Mouse (Mus musculus) G1E (cell line): ENCODE data around the gene Cers6. TPM values are rescaled to one million over a fixed set of nuclear protein-coding genes. Genes with fewer than 3 reads are reported as not detected.

ENCODE experiments used
- ATAC-seq: 2 replicates; pipeline ENCODE4 v1.8.0; 2016; ENCODE audit warnings: mild to moderate bottlenecking; ENCODE audit not compliant: insufficient number of reproducible peaks, poor library complexity, low FRiP score, severe bottlenecking; ENCODE audit errors: extremely low read depth
- DNase-seq: peaks from one replicate; pipeline ENCODE4 v3.0.0; 2012; ENCODE audit warnings: low spot score
- H3K27me3 ChIP-seq: 2 replicates; pipeline ENCODE4 v1.6.1; 2012; ENCODE audit warnings: mild to moderate bottlenecking, low read length, inconsistent platforms; ENCODE audit not compliant: insufficient read depth
- H3K36me3 ChIP-seq: replicated peaks from 2 replicates; pipeline ENCODE3; 2012; ENCODE audit warnings: mild to moderate bottlenecking, inconsistent platforms
- H3K4me1 ChIP-seq: 2 replicates; pipeline ENCODE4 v1.6.1; 2012; ENCODE audit warnings: low read depth, low read length, inconsistent platforms, mixed read lengths; ENCODE audit not compliant: insufficient read depth
- H3K4me3 ChIP-seq: 2 replicates; pipeline ENCODE4 v1.5.1; 2012; ENCODE audit warnings: low read depth, mild to moderate bottlenecking, inconsistent platforms, low read length, moderate library complexity, mixed read lengths
- H3K9me3 ChIP-seq: replicated peaks from 2 replicates; pipeline ENCODE4 v1.6.1; 2012; ENCODE audit warnings: inconsistent platforms
- CTCF ChIP-seq: IDR thresholded peaks from 2 replicates; pipeline ENCODE4 v1.5.1; 2012; ENCODE audit warnings: low read depth, low read length, inconsistent platforms, mixed read lengths
- GATA1 ChIP-seq: IDR thresholded peaks from 2 replicates; pipeline ENCODE4 v1.6.1; 2012; ENCODE audit warnings: borderline replicate concordance, low read length, inconsistent platforms, mixed read lengths
- GATA2 ChIP-seq: IDR thresholded peaks from 2 replicates; pipeline ENCODE4 v1.6.1; 2012; ENCODE audit warnings: low read depth, low read length, inconsistent platforms, borderline replicate concordance
- POLR2AphosphoS5 ChIP-seq: IDR thresholded peaks from 2 replicates; pipeline ENCODE4 v1.6.1; 2012; ENCODE audit warnings: low read depth, low read length, inconsistent platforms; ENCODE audit not compliant: insufficient replicate concordance
- TAL1 ChIP-seq: conservative IDR thresholded peaks from 2 replicates; pipeline ENCODE4 v1.6.1; 2012; ENCODE audit warnings: low read depth, low read length, inconsistent platforms, mixed read lengths
- polyA plus RNA-seq: library from polyadenylated mRNA; stranded (reverse); fragments of >175 nt; gene quantifications from 2 replicates; pipeline ENCODE4 v1.2.3, GENCODE M21; 2012
- total RNA-seq, 2 experiments: library from RNA; stranded (forward) in 1 of 2; stranded (reverse) in 1 of 2; fragments of 200-1000 nt in 1 of 2; fragments of >200 nt in 1 of 2; fragmentation: Nextera tagmentation in 1 of 2; gene quantifications; 2 replicates each; pipeline ENCODE4 v1.2.3; 2014 to 2017

Gene Cers6
- total and polyA plus RNA-seq, 3 experiments: 14.8 to 92.4 (median 55.7) TPM

DNA sequence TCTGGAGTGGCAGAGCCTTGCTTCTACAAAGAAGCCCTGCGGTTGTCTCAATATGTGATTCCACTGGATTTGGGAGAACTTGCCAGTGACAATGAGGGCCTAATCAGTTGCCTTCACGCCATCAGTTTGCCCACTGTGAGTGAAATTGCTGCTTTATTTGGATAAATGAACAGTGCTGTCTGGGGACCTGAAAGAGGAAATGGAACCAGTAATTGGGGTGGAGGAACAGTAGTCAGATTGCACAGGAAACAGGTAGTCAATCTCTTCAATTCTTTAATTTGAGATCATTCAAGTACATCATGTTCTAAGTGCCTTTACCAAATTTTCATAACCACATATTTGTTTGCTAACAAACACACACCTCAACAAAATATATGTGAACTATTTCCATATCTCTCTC is 92.4 kb downstream of the Cers6 start:
- Histone ChIP-seq H3K4me3 (no peak overlapping the region), H3K27me3 (no peaks in the 10 kb centered on the region), H3K36me3 (peaks cover 67% of the 10 kb centered on the region), H3K4me1 (peaks cover 27% of the 10 kb centered on the region), H3K9me3 (no peaks in the 10 kb centered on the region)
- TF ChIP-seq GATA2: no peak
- TF ChIP-seq POLR2AphosphoS5: no peak
- TF ChIP-seq CTCF: no peak
- no peak for TF ChIP-seq GATA1
- ATAC-seq (no peak), DNase-seq (no peak)

DNA sequence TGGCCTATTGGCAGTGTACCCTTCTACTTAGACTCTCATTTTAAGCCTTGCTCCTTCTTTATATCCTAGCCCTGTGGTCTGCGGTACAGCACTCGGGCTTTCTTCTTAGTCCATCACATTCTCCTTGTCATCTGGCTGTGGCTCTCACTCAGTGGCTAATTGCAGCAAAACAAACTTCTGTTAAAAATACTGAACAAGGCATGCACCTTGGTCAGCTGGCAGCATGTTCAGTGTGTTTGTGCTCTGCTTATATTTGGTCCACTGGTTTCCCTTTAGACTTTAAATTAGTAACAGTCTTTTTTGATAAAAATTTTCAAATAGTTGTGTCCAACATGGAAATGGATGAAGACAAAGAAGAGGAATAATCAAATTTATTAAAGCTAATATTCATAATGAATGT is 94.3 kb downstream of the Cers6 start:
- DNase-seq (no peak), ATAC-seq (no peak)
- Histone ChIP-seq H3K36me3 (peaks cover 78% of the 10 kb centered on the region), H3K4me1 (peaks cover 10% of the 10 kb centered on the region; the same call in 1 of the 2 replicates), H3K4me3 (no peak overlapping the region), H3K27me3 (no peaks in the 10 kb centered on the region), H3K9me3 (no peaks in the 10 kb centered on the region)
- TF ChIP-seq GATA2 (no peak), TAL1 (no peak), GATA1 (no peak), POLR2AphosphoS5 (no peak), CTCF (no peak)

DNA sequence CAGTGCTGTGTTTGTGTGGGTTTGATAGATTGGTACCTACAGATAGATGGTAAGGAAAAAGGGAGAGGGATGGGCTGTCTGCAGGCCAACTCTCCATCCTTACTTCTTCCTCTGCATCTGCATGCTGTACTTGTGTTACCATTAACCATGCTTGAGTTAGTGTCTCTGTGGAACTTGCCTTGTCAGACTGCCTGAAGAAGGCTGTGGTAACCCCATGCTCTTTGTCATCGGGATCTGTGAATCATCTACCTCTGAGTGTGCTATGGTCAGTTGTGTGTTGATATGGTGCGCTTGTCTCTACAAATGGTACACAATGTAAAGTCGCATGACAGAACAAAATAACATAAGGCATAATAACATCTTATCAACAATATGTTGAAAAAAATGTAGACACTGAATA is 94.9 kb downstream of the Cers6 start:
- H3K4me3 ChIP-seq: no peak overlapping the region
- peaks cover 75% of the 10 kb centered on the region for H3K36me3 ChIP-seq
- DNase-seq (no peak), ATAC-seq (no peak)
- TF ChIP-seq TAL1 (no peak), POLR2AphosphoS5 (no peak), GATA1 (no peak), GATA2 (no peak), CTCF (no peak)
- H3K27me3 ChIP-seq: no peaks in the 10 kb centered on the region
- H3K4me1 ChIP-seq: peaks cover 5% of the 10 kb centered on the region; the same call in 1 of the 2 replicates
- no peaks in the 10 kb centered on the region for H3K9me3 ChIP-seq

DNA sequence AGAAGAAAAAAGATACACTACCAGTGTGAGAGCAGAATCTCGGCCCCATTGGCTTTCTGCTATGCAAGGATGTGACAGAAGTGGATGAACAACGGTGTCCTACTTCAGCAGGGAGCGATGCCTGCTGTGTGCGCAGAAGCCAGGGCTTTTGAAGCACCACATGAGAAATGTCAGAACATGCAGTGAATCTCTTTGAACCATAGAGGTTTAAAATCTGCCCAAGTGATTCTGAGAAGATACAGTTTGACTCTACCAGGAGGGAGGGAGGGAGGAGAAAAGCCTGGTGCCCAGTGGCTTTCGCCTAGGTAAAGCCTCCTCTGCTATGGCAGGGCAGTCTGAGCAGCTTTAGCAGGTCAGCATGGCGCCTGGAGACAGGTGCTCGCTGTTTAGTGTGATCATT is 96.6 kb downstream of the Cers6 start:
- Histone ChIP-seq H3K4me3 (no peak overlapping the region), H3K9me3 (no peaks in the 10 kb centered on the region), H3K27me3 (no peaks in the 10 kb centered on the region), H3K36me3 (peaks cover 75% of the 10 kb centered on the region), H3K4me1 (peaks cover 9% of the 10 kb centered on the region)
- no peak for DNase-seq
- no peak for ATAC-seq
- no peak for TF ChIP-seq POLR2AphosphoS5
- no peak for TF ChIP-seq GATA1

DNA sequence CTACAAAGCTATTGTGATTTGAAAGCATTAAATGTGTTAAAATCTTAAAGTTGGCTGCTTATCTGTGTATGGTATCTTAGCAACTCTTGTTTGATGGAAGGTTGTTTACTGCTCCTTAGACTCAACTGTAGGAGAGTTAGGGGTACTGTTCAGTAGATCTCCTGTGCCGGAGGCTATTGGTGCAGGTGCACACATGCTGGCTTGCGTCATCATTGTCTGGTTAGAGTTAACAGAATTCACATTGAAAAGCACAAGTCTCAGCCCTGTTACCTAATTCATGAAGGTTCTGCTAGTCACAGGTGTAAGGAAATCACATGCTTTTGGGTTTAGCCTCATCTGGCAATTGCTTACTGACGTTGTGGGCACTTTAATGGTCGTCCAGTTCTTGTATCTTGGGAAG is 98.3 kb downstream of the Cers6 start:
- TF ChIP-seq GATA1: no peak
- TF ChIP-seq POLR2AphosphoS5: no peak
- no peak for TF ChIP-seq CTCF
- TF ChIP-seq TAL1: no peak
- no peak for TF ChIP-seq GATA2

DNA sequence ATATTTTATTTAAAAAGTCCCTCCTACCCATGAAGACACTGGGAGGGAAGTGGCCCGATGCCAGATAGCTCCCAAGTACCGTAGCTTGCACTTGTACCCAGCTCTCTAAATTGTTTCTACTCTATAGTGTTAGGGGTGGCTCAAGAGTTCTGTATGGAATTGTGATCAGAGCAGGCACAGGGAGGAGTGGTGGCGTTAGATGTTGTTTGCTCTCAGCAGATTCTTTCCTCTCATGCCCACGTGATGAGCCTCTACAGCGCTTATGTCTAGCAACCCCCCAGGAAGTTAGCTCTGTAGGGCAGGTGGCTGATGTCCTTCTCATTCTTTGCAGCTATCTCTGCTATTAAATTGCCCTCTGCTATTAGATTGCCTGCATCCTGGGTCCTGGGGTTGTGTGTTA is 98.8 kb downstream of the Cers6 start:
- Histone ChIP-seq H3K9me3 (no peaks in the 10 kb centered on the region), H3K27me3 (no peaks in the 10 kb centered on the region), H3K4me1 (peaks cover 26% of the 10 kb centered on the region), H3K36me3 (peaks cover 82% of the 10 kb centered on the region), H3K4me3 (no peak overlapping the region)
- no peak for TF ChIP-seq POLR2AphosphoS5
- no peak for TF ChIP-seq TAL1
- no peak for TF ChIP-seq GATA1
- TF ChIP-seq CTCF: no peak
- TF ChIP-seq GATA2: no peak
- ATAC-seq (no peak), DNase-seq (no peak)

More for the DNA sequence above, 98.3 kb downstream of the Cers6 start:
- Histone ChIP-seq H3K4me3 (no peak overlapping the region), H3K27me3 (no peaks in the 10 kb centered on the region), H3K9me3 (no peaks in the 10 kb centered on the region), H3K4me1 (peaks cover 23% of the 10 kb centered on the region), H3K36me3 (peaks cover 79% of the 10 kb centered on the region)
- DNase-seq: no peak
- ATAC-seq: no peak

DNA sequence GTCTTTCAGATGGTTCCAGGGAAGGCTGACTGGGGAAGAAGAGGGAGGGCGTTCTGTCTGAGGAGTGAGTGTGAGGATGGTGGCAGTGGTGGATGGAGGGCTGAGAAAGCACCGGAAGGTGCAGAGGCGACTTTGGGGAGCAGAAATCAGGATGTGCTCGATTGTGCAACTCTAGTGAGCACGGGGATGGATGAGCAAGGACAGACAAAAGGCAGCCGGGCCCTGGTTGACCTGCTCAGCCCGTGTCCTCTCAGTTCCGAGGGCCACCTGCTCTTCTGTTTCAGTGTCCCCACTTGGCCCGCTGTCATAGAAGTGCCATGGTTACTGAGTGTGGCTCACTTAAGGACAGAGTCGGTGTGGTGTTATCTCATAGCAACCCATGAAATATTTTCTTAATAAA is 99.4 kb downstream of the Cers6 start:
- no peaks in the 10 kb centered on the region for H3K27me3 ChIP-seq
- H3K9me3 ChIP-seq: no peaks in the 10 kb centered on the region
- ATAC-seq (no peak), DNase-seq (no peak)
- no peak overlapping the region for H3K4me3 ChIP-seq
- peaks cover 81% of the 10 kb centered on the region for H3K36me3 ChIP-seq
- TF ChIP-seq POLR2AphosphoS5 (no peak), GATA1 (no peak), GATA2 (no peak), CTCF (no peak), TAL1 (no peak)
- H3K4me1 ChIP-seq: peaks cover 28% of the 10 kb centered on the region
